Mouse (Mus musculus): ENCODE measurements around the gene Tmem25.

The Tmem25 gene

DNA sequence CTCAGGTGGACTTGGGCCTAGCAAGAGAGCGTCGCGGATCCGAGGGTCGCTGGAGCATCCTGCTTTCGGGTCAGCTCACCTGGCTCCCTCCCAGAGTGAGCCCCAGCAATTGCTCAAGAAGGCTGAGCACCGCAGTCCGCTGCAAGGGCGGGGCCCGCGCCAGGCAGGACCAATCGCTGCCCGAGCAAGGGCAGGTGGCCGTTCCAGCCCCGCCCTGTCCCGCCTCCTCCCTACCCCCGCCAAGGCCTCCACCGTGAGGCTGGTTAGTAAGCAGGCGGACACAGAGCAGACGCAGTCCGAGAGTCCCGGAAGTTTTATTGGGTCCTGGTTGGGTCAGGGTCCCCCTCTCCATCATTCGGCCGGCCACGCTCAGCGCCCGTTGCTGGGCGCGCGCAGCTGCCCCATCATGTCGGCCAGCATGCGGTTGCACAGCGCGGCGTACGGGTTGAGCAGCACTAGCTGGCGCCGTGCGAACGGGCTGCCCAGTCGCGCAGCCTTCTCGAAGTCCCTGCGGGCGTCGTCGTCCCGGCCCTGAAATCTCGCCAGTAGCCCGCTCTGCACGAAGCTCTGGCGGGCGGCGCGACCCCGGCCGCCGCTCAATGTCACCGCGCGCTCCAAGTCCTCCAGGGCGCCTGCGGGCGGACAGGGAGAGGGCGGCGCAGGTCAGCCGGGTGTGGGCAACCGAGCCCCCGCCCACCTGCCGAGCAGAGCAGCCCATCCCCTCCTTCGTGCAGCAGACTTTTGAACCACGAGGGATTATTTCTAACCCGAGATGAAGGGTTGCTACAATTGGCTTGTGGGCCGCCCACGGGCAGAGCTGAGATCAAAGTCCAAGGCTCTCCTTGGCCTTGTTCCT lies at the start of gene Tmem25:
Gene Tmem25, minus strand, starts transcription at position 206 of the 856 bp plus-strand sequence.
- in situ Hi-C loops (cut with MboI; ENCODE audit: low sequenced_read_pairs) = no loop called here

DNA sequence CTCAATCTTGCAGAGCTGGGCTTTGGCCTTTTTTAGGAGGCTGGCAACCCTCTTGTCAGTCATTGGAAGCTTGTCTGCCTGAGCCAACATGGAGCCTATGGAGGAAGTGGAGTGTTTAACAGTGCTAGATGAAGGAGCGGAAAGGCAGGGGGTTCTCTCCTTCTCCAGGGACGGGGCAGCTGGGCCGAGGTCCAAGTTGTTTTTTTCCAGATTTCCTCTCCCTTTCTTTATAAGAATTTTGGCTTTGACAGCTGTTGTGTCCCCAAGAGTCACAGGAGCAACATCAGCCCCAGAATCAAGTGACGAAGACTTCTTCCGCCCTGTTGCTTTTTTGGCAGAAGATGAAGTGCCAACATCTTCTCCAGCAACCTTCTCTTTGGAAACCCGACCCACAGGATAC lies 48.3 kb upstream of the Tmem25 start:
- in situ Hi-C loops (cut with MboI; ENCODE audit: low sequenced_read_pairs) = no loop called here

DNA sequence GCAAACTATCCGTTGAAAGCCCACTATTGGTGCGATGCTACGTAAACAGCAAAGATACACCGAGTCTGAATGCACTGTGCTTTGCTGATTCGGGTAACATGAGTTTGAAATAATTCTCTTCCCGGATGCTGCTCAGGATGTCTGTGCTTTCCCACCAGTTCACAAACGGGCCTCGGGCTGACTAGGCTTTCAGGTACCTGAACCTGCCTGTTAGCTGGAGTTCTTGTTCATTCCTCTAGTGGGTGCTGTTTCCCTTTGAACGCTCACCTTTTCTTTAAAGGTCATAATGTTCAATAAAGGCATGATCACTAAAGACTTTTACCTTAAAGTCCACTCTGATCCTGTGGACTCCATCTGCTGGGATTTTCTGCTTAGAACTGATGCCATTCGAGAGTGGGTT lies 42.1 kb upstream of the Tmem25 start:
- in situ Hi-C loops (cut with MboI; ENCODE audit: low sequenced_read_pairs) = no loop called here

DNA sequence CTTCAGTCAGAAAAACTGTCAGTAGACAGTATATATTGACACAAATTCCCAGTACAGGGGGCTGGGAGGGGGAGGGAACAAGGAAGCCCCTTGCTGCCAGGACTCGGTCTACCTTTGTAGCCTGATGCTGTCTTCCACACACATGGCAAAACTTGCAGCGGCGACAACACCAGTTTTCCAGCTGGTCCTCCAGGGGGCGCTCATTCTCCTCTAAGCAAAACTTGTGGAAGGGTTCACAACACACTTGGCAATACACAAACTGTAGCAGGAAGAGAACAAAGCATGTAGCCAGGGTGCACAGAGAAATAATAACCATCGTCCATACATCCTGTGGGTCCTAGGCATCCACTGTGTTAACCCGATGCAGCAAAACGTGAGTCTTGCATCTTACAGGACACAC lies 37.3 kb upstream of the Tmem25 start:
- in situ Hi-C loops (cut with MboI; ENCODE audit: low sequenced_read_pairs) = no loop called here

DNA sequence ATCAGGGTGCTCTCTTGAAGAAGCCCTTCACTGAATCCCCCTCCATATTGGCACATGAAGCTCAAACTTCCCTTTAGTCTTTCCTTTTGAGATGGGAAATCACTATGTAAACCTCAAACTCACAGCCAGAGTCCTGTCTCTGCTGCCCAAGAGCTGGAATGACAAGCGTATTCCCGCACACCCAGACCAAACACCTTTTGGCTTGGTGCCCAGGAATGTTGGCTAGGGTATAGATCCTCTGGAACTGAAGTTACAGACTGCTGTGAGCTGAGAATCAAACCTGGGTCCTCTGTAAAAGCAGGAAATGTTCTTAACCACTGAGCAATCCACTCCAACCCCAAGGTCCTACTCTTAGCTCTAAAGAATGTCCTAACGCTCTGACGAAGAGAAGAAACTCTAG lies 33.2 kb upstream of the Tmem25 start:
- in situ Hi-C loops (cut with MboI; ENCODE audit: low sequenced_read_pairs) = no loop called here

DNA sequence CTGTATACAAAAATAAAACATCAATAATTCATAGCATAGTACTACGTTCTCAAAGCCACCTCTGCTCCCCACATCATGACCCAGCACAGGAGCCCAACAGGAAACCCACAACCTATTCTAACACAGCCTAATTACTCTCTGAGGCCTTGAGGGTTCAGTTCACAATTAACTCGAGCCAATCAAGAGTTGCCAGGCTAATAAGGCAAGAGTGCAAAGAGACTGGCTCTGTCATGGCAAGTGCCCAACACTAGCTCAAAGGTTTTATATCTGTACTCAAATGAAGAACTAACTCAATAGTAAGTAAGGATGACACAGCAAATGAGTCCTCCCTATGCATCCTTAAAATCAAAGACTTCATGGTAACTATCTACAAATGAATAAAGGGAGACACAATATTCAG lies 31.4 kb upstream of the Tmem25 start:
- in situ Hi-C loops (cut with MboI; ENCODE audit: low sequenced_read_pairs) = no loop called here

DNA sequence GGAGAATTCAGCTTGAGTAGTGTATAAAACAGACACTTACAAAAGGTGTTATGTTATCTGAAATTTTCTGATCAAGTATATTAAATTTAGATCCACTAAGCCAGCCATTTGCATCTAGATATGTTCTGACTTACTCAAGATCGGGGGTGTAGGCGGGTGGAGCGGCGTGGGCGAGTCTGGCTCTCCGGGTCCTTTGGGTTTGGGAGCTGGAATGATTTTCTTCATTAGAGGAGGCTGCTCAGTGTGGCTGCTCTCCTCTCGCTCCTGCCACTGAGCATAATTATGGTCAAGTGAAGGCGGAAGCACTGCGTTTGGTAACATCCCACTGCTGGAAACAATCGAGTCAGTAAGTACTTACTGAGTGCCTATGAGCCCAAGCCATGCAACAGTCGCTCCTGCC lies 29.8 kb upstream of the Tmem25 start:
- in situ Hi-C loops (cut with MboI; ENCODE audit: low sequenced_read_pairs) = no loop called here

DNA sequence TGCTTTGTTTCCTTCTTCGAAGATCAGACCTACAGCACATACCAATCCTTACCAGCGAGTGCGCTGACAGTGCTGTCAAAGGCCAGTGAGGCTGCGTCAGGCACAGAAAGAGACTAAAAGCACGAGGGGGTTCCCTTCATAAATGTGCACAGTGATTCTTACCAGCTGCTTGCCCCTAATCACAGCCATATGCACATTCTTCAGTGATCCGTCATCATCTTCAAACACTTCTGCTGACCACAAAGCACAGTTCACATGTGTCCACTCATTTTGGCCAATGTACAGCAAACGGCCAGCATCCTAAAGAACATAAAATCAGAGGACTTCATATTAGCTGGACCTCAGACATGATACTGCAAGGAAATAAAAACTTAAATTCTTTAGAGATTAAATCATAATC lies 27.6 kb upstream of the Tmem25 start:
- in situ Hi-C loops (cut with MboI; ENCODE audit: low sequenced_read_pairs) = no loop called here

DNA sequence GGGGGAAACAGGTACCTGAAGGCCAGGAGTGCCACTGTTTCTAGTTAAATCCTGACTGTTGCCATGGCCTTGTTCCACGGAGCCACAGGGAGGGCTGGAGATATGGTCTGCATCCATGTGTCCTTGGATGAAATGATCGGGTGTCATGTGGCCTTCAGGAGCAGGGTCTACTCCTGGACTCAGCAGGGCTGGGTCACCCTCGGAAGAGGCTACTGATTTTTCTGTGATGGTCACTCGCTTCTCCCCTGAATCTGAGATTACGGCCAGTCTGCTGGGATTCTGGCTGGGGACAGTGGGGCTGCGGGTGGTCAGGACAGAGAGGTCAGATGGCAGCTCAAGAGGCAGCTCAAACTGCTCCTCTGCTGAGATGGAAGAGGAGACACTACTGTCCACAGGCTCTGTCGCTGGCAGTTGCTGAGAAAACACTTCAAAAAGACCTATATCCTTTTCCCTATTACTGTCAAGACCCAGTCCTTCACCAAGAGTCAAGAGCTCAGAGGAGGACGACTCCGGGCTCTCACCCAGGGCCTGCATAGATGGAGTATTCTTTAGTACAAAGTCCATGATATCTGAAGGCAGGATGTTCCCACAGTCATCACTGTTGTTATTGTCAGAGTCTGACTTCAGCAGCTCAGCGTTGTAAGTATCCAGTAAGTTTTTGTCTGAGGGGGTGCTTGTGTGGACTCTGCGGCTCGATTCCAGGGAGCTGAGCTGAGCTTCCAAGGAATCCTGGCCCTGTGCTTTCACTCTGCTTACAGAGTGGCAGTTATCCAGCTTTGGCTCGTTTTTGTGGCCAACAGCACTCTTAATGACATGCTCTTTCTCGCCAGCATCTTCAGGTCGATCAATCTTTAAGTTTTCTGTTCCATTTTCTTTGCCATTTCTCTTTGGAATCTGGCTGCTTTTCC lies 21.1 kb upstream of the Tmem25 start:
- in situ Hi-C loops (cut with MboI; ENCODE audit: low sequenced_read_pairs) = no loop called here

DNA sequence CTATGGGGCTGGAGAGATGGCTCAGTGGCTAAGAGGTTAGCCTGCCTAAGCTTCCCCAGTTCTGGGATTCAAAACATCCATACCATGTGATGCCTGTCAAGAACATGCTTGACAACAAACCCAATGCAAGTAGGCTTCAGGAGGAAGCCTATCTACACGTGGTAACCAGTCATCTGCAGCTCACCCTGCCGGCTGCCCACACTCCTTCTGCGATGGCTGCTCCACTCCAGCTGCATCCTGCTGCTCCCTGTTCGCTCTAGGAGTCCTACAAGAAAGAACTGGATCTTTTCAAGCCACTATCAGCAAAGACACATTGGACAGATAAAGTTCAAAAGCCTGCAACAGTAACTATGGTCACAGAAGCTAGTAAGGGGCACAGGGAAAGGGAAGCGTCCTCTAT lies 18.4 kb upstream of the Tmem25 start:
- in situ Hi-C loops (cut with MboI; ENCODE audit: low sequenced_read_pairs) = no loop called here

DNA sequence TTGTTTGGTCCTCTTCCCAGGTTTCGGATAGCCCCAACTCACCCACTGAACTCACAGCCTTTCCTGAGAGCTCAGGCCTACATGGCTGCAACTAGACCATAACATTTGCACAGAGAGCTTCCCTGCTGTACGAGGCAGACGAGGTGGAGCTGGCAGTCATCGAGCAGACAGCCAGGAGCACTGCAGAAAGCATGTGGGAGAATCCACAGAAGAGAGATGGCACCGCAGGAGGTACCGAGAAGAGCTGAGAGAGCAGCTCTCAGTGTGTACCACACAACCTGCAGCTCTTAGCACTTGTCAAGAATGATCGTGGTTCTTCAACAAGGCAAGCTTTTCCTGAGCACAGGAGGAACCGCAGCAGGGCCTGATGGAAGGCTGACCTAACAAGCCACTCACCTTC lies 15.1 kb upstream of the Tmem25 start:
- in situ Hi-C loops (cut with MboI; ENCODE audit: low sequenced_read_pairs) = no loop called here

DNA sequence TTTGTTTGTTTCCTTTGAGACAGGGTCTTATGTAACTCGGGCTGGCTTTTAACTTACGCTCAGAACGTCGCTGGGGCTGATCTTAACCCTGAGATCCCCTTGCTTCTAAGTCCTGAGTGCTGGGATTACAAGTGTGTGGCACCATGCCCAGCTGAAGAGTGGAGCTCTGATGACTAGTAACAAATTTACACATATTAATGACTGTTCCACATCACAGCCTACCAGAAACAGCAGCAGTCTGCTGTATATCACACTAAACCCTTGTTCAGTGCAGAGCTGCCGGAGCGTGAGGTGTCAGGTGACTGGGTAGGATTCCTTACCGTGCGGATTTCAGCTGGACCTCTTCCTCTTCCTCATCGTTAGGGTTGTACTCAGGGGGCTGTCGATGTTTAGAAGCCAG lies 11.2 kb upstream of the Tmem25 start:
- in situ Hi-C loops (cut with MboI; ENCODE audit: low sequenced_read_pairs) = no loop called here

DNA sequence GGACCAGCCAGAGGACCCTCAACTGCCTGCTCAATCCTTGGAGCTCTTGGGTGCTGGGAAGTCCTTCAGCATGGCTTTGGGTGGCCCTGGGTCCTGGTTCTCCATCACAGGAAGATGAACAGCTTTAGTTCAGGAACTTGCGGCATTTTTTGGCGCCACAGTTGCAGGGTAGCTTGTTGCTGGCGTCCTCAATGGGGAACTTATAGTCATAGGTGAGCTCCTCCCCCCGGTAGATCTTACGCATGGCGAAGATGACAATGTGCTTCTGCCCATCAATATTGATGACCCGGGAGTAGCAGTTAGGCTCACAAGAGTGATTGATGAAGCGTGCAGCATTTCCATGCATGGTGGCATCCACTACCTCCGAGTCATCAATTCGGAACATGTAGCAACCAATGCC lies 8.7 kb upstream of the Tmem25 start:
- in situ Hi-C loops (cut with MboI; ENCODE audit: low sequenced_read_pairs) = no loop called here

DNA sequence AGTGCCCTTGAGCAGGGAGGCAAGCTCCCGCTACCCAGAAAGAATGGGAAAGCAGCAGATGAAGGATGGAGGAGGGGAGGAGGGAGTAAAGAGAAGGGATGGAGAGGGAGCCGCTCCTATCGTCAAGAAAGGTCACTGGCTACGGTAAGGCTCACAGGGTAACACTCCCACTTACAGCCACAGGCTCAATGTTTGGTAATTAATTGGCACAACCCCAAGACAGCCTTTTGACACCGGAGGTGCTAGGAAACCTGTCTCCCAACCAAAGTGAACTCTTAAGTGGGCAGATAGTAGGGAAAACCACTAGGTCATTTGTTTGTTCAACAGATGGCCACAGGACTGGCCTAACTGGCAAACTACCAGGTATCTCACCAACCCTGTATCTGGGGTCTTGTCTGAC lies 8.0 kb upstream of the Tmem25 start:
- in situ Hi-C loops (cut with MboI; ENCODE audit: low sequenced_read_pairs) = no loop called here

DNA sequence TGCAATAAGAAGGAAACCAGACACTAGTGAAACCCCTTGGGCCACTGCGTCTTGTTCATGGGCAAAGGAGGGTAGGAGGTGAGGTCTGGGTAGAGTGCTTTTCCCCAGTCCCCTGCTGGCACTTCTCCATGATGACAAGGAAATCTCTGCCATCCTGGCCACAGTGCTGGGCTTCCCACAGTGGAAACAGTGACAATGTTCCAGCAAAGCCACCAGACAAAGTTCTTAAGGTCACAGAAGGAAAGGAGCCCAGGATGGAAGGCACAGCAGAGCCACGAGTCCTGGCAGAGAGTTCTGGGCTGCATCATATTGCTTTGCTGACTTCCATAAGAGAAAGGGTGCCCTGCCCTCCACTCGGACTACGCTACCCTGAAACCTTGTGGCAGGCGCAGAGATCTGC lies 6.4 kb upstream of the Tmem25 start:
- in situ Hi-C loops (cut with MboI; ENCODE audit: low sequenced_read_pairs) = no loop called here

DNA sequence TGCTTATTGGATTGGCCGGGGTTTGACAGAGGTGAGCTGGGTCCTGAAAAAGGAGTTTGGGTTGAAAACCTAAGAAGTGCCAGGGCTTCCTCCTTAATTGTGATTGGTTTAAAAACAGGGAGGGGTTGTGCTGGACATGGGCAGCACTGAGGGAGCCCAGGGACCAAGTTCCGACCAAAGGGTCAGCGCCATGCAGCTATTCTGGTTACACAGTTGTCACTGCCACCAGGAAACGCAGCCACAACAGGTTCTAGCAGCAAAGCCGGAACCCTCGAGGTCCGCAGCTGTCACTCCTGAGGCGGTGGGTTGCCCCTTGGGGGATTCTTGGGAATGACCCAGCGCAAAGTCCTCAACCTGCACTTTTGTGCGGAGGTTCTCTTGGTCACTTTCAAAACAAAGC lies 5.6 kb upstream of the Tmem25 start:
- in situ Hi-C loops (cut with MboI; ENCODE audit: low sequenced_read_pairs) = no loop called here

DNA sequence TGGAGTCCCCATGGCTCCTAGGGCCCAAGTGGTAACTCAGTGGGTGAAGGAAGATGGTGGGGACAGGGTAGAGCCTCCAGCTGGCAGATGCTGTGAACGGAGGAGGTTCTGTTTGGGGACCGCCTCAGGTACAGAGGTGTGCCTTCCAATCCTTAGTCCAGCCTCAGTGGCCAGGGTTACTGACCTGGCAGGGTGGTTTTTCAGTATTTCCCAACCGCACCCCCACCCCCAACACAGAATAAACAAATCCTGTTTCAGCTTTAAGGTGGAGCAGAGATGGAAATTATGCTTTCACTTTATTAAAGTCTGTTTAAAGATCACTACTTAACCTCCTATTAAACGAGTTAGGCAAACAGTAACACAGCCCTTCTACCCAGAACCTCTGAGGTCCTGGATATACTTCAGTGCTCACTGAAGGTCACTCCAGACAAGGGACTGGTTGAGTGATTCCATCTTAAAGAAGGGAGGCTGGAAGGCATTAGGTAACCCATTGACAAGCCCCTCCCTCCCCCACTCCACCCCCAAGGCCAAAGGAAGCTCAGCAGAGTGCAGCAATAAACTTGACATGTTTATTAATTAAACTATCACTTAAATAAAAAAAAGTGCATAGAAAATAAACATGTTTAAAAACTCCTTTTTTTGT lies 3.8 kb upstream of the Tmem25 start, which contains the start of gene Ttc36:
Gene Ttc36, minus strand, starts transcription at position 265 of the 643 bp plus-strand sequence.
- in situ Hi-C loops (cut with MboI; ENCODE audit: low sequenced_read_pairs) = no loop called here

DNA sequence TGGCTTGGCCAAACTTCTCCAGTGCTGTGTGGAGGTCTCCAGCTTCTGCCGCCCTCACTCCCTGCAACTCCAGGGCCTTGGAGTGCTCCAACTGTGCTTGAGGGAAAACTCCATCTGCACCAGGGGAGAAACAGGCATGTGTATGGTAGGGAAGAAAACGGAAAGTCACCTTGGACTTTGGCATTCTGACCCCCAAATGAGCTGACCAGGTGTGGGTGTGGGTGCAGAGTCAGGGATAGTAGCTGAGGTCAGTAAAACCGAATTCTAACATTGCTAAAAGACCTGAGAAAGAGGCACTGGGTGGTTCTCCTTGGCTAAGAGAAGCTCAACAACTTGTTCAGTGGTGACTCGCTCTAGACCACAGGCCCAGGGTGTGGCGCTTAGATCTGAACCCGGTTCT lies 2.6 kb upstream of the Tmem25 start:
- in situ Hi-C loops (cut with MboI; ENCODE audit: low sequenced_read_pairs) = no loop called here

DNA sequence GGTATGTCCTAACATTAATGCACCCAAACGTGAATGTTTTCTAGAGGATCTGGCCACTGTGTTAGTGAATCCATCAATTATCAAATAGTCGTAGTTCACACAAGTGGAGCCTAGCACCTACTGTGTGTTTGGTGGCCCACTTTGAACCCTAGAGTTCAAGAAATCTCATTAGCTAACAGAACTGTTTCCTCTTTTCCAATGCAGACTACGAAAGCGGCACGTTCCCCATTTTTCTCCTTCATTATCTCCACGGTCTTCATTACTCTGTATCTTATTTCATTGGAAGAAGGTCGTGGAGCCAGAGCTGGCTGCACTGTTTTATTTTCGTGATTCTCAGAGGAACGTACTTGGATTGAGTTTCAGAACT lies 834 bp upstream of the Tmem25 start:
- in situ Hi-C loops (cut with MboI; ENCODE audit: low sequenced_read_pairs) = no loop called here

DNA sequence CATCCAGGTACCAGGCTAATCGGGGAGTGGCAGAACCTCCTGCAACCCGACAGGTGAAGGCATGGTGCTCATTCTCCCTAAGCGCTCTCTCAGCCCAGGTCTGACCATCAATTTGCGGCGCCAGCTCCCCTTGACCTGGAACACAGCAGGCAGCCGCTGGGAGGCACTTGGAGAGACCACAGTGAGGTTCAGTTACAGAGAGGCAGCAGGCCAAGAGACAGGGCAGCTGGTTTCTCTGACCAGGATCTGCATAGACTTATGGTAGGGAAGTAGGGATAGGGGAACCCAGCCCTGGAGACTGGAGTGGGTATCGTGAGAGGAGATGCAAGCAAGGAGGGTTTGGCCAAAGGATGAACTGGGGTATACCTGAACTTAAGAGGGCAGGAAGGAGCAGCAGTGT lies 809 bp downstream of the Tmem25 start:
- in situ Hi-C loops (cut with MboI; ENCODE audit: low sequenced_read_pairs) = no loop called here

DNA sequence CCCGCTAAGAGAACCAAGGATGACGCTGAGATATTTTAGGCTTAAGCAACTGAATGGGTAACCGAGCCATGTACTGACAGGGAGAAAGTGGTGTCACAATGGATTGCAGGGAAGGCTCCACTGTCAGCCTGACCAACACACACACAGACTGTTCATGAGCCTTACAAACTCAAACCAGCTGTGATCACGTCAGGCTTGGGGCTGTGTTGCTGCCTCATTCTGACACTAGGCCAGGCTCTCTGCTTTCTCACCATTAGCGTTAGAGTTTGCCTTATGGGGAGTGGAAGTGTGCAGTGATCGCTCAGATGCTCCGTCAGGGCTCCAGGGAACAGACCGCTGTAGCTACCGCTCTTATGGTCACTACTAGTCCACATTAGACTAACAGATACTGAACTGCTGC lies 6.3 kb downstream of the Tmem25 start:
- in situ Hi-C loops (cut with MboI; ENCODE audit: low sequenced_read_pairs) = no loop called here

Measured in CH12F3 (cell line).